Mouse (Mus musculus) thymus, postnatal 14 days (tissue): ENCODE data around the gene Rfpl4.
"Not testable (repeated sequence)": the region's sequence is repeated elsewhere in the genome, so short reads cannot be mapped to it uniquely, and the experiment has no call there.

ENCODE experiments used
- DNase-seq: peaks from one replicate; pipeline ENCODE4 v3.0.0; 2021

The Rfpl4 gene

DNA sequence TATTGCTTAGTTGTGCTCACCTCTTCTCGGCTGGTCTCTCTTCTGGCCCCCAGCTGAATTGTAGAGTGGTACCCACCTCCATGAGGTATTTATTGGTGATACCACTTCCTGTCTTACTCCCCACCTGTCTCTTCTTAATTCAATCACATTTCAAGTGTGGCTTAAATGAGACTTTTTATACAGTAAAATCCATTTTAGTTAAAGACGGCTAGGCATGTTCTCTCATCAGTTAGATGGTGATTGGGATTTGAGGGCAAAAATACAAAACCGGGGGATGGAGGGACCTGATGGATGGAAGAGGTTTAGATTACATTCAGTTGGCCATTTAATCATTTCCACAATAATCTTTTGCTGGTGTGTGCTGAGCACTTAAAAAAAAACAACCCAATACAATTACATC lies at the start of gene Rfpl4:
Gene Rfpl4 (minus strand): TSS at position 101 of the 400 bp plus-strand sequence.
- no peak for DNase-seq

GRCm38 (mm10) chr7:5149570-5149969 lies 32.8 kb upstream of the Rfpl4 start, which contains the start of gene Vmn1r55:
Vmn1r55 (minus strand) TSS chr7:5149670.
- DNase-seq = not testable (repeated sequence)

GRCm38 (mm10) chr7:5125549-5126406 lies 9.0 kb upstream of the Rfpl4 start, which contains the start of gene Rasl2-9:
Rasl2-9 (minus strand) TSS chr7:5125950.
- DNase-seq = peak; percentile 70

DNA sequence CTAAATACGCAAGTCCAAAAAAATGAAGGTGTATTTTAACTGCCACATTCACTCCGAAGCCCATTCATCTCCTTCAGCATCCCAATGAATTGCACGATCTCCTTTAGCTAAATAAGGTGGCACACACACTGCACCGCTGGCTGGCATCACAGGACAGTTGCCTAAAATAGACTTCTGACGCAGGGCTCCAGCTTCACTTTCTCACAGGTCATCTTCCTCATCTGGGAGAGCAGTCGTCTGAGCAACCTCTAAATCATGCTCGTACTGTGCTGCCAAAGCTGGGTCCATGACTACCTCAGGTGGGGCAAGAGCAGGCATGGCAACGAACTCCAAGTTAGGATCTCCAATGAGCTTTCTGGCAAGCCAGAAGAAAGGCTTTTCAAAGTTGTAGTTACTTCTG lies 8.3 kb upstream of the Rfpl4 start:
- no peak for DNase-seq

DNA sequence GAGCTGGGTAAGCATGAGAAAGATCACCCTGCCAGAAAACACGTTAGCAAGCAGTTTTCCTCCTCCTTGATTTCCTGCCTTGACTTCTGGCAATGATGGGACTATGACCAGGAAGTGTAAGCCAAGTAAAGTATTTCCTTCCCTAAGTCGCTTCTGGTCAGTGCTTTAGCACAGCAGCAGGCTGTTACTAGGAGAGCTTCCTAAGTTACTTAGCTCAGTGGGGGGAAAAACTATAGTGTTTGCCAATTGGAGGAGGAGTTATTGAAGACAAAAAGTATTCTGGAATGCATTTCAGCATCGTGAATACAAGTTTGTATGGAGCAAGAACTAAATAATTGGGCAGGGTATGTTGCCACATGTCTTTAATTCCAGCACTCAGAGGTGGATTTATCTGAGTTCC lies 4.0 kb downstream of the Rfpl4 start:
- DNase-seq = no peak

- no peak for DNase-seq
Observed at GRCm38 (mm10) chr7:5109301-5109700, 7.4 kb downstream of the Rfpl4 start.

- no peak for DNase-seq
Observed at GRCm38 (mm10) chr7:5108272-5108671, 8.5 kb downstream of the Rfpl4 start.

GRCm38 (mm10) chr7:5102564-5102963 lies 14.2 kb downstream of the Rfpl4 start:
- no peak for DNase-seq

- DNase-seq = no peak
Observed at GRCm38 (mm10) chr7:5101066-5101663, 15.6 kb downstream of the Rfpl4 start.

- no peak for DNase-seq
Observed at GRCm38 (mm10) chr7:5099796-5100195, 17.0 kb downstream of the Rfpl4 start.

- DNase-seq = no peak
Observed at GRCm38 (mm10) chr7:5098769-5099168, 18.0 kb downstream of the Rfpl4 start.

DNA sequence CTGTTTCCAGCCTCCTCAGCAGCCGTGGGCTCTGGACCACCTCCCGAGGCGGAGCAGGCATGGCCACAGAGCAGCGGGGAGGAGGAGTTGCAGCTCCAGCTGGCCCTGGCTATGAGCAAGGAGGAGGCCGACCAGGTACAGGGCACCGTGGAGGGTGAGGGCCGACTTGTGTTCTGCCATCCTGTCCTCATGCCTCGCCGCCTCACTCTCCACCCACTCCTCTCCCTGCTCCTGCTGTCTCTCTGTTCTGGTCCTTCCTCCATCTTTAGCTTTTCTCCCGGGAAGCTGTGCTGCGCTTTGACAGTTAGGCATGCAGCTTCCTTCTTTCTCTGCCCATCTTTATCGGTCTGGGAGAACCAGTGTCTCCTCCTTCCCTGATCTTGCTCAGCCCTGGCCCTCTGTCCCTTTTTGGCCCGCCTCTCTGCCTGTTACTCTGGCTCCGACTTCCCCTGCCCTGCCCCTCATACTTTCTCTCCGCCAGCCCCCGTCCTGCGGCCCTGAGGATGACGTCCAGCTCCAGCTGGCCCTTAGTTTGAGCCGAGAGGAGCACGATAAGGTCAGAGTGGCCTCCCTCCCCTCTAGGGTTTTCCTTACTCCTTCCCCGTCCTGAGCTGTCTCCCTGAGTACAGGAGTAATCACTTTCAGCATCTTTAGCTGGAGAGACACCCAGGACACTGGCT lies 23.8 kb downstream of the Rfpl4 start:
- DNase-seq = no peak

DNA sequence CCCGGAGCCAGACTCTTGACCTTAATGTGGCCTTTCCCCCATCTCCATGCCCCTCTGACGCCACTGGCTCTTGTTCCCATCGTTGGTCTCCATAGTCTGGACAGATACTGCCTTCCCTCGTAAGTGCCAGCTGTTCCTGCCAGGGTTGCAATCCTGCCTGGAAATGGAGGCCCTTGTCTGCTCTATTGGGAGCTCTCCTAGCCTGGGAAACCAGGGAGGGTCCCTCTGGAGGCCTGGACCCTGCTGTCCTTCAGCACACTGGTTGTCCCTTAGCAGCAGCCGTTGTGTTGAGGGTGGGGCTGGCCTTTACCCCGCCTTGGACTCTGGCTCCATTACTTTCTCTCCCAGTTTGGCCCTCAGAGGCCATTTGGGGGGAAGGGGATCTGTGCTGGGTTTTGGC lies 24.4 kb downstream of the Rfpl4 start:
- DNase-seq = no peak

DNA sequence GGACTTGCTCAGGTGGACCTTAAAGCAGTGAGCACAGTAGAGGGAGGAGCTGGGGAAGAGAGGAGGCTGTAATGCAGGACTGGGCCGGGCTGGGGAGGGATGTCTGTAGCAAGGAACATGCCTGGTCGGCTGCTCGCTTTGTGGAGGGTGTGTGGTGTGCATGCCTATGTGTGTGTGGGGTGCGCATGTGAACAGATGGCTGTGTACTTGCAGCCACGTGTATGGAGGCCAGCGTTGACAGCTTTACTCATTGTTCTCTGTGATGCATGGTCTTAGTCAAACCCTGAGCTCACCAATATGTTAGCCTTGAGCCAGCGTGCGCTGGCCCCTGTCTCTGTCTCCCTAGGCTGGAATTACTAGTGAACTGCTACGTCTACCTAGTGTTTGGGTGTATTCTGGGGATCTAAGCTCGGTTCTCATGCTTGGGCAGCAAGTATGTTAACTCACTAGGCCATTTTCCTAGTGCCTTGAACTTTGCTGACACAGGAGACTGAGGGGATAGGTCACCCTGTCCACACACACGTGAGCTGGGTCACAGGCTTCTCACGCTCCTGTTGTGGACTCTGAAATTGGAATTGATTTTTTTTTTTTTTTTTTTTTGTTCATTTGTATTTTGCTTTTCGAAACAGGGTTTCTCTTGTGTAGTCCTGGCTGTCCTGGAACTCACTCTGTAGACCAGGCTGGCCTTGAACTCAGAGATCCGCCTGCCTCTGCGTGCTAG lies 25.6 kb downstream of the Rfpl4 start:
- no peak for DNase-seq

- no peak for DNase-seq
Observed at GRCm38 (mm10) chr7:5089853-5090252, 26.9 kb downstream of the Rfpl4 start.

- DNase-seq = no peak
Observed at GRCm38 (mm10) chr7:5087886-5088285, 28.9 kb downstream of the Rfpl4 start.

DNA sequence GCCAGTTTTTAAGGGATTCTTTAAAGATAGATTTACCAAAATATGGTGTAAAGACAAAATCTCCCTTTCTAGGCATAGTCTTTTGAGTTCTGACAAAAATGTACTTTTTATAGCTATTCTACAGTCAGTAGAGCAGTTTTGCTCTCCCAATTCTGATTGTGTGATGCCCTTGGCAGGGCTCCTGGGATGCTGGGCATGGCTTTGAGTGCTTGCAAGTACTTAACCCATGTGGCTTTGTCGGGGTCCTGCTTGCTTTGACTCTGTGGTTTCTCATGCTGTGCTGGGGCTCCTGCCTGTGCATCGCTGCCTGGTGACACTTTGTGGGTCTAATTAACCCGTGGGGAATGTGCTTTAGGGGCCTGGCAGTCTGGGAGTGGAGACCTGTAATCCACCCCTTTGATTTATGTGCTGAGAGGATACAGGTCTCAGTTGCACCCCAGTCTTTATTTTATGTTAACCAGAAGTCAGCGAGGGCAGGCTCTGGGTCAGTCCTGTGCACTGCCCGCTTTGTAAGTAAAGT lies 29.8 kb downstream of the Rfpl4 start:
- no peak for DNase-seq

DNA sequence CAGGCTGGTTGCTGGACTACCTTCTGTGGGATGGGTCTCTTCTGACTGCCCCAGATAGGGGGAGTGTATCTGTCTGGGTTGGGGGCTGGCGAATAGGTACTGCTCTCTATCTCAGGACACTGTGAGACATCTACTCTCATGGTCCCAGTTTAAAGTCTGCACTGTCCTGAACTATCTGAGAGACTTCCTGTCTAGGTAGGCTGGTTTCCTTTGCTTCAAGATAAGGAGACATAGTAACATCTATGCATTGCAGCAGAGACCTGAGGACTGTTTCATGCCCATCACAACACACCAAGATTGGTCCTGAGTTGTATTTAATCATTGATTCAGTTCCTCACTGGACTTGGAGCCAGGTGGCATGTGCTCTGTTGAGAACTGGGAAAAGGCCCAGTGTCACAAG lies 31.2 kb downstream of the Rfpl4 start:
- no peak for DNase-seq

DNA sequence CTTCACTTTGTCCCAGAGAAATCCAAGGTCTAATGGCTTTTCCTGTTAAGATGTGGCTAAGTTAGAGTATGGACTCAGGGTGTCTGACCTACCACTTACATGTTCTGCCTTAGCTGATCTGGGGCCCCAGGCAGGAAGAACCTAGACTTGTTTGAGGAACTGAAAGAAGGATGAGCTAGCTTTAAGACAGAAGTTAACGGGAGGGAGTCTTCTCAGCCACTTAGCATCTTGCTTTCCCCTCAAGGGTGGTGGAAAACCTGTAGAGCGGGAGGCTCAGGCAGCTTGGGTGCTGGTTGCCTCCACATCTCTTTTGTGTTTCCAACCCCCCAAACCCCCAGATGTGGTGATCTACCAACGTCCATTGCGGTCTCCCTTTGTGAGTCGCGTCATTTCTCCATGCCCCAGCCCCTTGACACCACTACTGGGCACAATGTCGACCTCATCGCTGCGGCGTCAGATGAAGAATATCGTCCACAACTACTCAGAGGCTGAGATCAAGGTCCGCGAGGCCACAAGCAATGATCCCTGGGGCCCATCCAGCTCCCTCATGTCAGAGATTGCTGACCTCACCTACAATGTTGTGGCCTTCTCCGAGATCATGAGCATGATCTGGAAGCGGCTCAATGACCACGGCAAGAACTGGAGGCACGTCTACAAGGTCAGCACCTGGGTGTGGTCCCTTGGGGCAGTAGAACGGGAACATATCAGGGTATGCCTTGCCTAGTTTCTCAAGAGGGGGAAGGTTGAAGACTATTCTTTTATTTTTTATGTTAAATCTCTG lies 33.2 kb downstream of the Rfpl4 start:
- no peak for DNase-seq

- no peak for DNase-seq
Observed at GRCm38 (mm10) chr7:5081939-5082338, 34.8 kb downstream of the Rfpl4 start.

DNA sequence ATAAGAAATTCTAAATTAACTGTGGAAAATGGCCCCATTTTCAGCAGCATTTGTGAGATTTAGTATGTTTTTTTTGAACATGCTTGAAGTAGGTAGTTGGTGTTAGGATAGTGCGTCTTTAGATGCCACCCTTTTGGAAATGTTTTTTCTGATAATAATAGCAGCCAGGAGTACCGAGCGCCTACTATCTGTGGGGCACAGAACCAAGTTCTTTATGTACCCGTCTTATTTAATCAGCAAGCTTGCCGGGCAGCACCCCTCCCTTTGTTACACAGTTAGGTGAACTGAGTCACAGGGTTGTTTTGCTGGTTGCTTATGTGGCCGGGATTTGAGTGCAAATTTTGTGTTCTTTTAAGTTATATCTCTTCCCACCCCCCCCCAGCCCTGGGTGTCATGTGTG lies 35.5 kb downstream of the Rfpl4 start:
- DNase-seq = no peak

DNA sequence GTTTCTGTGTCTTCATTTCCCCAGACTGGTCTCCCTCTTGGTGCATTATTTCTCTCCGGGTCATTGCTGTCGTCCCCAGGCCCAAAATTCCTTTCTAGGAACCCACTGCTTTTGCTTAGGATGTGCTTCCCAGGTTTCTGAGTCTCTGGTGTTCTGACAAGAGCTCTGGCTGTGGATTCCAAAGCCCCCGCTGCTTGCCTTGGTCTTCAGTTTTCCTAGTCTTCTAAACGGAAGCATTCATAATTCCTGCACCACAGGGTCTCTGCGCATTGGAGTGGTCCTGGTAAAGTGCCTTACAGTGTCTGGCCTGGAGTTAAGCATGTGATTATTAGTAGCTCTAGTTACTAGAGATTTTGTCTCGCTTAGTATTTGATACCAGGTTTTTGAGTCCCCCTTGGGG lies 35.9 kb downstream of the Rfpl4 start:
- DNase-seq = no peak
